Mouse (Mus musculus): ENCODE results near the gene Trpm2.

- TF ChIP-seq GATA1 (IDR thresholded peaks at IDR 0.05; ENCODE audit: low read length) (no peak), TAL1 (IDR thresholded peaks at IDR 0.05; ENCODE audit: low read length) (no peak)
Measured at GRCm38 (mm10) chr10:78019291-78019690, 48.9 kb upstream of the Trpm2 start.
